Mouse (Mus musculus) adipocyte (in vitro differentiated cells): Measurements from ENCODE around the gene Atoh8.
A peak's percentile ranks its signal among the peaks of the same experiment; 100 is the strongest.

ENCODE experiments used
- DNase-seq: peaks from one replicate; pipeline ENCODE4 v3.0.0-alpha.2; 2016; ENCODE audit warnings: low spot score

The Atoh8 gene

DNA sequence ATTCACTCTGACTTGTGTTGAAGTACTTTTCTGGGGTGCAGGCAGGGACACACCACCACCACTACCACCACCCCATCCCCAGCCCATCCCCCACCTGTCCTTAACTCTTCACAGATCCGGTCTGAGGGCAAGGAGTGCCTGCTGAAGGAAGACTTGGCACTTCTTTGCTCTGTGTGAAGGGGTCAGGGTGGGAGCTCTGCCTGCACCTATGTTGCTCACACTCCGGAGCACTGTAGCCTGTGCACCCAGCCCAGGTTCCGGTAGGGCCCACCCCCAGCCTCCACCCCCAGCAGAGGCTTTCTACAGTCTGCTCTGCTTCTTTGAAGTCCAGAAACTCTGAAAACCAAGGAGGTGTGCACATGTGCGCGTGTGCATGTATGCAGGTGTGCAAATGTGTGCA, 44.8 kb downstream of the Atoh8 start:
- DNase-seq = no peak

GRCm38 (mm10) chr6:72190120-72190519, 45.3 kb downstream of the Atoh8 start:
- no peak for DNase-seq

DNA sequence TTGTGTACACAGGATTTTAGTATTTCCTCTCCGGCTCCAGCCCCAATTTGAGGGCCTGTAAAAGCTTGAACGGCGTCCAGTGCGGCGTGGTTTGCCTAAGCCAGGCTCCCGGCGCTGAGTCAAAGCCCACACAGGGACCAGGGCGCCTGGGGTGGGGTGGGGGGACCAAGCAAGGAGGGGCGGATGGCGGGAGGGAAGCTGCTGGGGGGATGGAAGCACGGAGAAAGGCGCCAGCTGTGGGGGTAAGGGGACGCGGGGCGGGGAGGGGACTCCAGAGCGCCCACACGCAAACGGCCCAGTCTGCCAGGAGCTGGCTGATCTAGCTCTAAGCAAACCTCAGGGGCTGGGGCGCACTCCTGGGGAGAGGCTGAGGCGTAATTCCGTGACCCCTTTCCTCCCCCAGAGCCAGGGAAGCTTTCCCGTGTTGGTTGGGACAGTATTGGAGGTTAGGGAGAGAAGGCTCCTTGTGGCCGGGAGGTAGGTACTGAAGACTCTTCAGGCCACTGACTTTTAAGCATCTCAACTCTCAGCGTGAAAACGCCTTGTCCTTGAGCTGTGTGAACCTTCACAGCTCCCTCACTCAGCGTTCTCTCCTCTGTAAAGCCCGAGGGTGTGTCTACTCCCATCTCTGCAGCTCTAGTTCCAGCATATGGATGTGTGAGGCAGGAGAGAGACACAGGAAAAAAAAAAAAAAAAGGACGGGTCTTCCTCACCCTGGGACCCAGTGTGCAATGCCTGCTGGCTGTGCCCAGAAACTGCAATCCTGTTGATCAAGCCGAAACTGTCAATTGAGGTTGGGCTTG, 46.1 kb downstream of the Atoh8 start:
- peak; percentile 50 for DNase-seq

- DNase-seq = no peak
These were observed 48.6 kb downstream of the Atoh8 start for GRCm38 (mm10) chr6:72186809-72187208.

DNA sequence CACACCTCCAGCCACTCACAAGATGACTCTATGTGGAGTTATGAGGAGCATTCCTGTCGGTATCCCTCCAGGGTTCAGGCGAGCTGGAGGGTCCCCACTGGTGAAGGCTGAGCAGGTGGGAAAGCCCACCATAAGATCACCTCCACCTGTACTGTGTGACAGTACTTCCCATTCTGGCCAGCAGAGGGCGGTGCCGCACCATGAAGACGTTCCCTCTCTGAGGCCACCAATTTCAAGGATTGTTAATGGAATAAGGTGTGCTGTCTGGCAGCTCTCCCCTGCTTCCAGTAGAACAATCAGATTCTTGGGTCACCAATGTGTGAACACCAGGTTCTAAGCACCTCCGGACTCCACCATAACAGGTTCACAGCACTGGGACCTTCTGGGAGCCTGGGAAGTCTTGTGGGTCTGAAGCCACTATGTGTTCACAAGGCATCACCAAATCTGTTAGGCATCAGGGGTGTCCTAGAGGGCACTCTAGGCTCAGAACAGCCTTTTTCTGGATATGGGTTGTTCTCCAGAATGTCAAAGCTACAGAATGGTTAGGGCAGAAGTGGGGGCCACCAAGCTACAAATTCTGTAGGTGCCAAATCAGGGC, 49.4 kb downstream of the Atoh8 start:
- DNase-seq = peak; percentile 79

DNA sequence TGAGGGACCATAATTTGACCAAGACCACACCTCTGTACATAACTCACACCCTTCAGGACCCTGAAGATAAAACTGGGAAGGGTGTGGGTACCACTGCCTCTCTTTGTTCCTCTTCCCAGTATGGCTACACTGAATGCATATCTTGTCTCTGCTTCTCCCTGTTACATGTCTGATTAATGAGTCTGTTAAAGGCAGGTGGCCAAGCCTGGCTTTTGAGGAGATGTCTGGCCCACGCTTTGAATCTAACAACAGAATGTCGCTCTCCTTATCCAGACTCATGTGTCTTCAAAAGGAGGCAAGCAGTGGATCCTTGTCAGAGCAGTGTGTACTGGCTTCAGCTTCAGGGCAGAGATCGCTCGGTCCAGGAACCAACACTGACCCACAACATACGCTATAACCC, 50.8 kb downstream of the Atoh8 start:
- DNase-seq = no peak

- DNase-seq = no peak
These were observed 55.5 kb downstream of the Atoh8 start for GRCm38 (mm10) chr6:72179562-72180502.

DNA sequence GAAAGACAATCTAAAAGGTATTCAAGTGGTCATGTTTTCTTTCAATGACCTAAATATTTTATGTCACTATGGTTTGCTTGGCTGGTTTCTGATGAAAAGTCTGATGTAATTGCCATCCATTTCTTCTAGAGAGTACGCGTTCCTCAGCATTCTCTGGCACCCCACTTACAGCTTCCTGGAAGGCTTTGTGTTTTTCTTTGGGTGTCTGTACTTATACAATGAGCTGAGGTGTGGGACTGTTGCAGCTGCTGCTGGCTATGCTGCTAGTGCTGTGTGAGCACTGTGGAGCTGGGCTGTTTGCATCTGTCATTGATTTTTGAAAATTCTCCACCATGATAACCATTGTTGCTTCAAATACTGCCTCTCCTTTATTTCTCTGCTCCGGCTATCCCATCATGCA, 56.4 kb downstream of the Atoh8 start:
- no peak for DNase-seq

DNA sequence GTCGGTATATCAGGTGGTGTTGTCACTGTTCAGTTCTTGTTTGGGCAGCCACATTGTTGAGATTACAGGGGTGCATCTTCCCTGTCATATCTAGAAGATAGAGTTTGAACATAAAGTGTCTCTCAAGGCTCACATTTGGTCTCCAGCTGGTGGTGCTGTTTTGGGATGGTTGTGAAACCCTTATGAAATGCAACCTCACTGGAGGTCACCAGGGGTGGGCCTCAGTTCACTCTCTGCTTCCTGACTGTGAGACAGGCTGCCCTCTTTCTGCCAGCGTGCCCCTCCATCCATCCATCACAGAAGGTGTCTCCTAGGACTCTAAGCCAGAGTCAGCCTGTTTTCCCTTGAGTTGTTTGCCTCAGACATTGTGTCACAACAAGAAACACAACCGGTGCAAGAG, 58.0 kb downstream of the Atoh8 start:
- no peak for DNase-seq

GRCm38 (mm10) chr6:72176004-72176403, 59.4 kb downstream of the Atoh8 start:
- DNase-seq = no peak

DNA sequence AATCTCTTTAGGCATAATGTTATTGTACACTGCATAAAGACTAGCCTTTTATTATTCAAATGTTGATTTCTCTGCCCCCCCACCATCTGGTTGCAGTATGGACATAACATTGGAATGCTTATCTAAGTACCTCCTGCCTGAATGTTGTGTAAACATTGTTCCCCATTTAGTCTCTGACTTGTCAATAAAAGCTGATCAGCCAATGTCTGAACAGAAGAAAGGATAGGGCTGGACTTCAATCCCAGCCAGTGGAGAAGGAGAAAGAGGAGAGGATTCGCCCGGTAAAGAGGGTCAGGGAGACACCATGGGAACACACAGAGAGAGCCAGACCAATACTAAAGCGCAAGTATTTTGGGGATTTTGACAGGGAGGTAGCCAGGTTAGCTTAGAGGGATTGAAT, 60.0 kb downstream of the Atoh8 start:
- no peak for DNase-seq

DNA sequence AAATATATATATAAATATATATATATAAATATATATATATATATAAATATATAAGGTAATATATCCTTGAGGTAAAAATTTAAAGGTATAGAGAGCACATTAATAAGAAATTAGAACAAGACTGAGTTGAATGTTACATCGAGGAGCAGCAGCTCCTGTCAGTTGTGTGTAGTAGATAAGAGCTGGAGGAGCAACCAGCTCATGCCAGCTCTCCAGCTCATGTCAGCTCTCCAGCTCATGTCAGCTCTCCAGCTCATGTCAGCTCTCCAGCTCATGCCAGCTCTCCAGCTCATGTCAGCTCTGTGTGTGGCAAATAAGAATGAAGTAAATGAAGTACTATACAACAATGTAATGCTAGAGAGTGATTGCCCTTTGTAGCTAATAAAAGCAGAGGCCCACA, 62.0 kb downstream of the Atoh8 start:
- no peak for DNase-seq

DNA sequence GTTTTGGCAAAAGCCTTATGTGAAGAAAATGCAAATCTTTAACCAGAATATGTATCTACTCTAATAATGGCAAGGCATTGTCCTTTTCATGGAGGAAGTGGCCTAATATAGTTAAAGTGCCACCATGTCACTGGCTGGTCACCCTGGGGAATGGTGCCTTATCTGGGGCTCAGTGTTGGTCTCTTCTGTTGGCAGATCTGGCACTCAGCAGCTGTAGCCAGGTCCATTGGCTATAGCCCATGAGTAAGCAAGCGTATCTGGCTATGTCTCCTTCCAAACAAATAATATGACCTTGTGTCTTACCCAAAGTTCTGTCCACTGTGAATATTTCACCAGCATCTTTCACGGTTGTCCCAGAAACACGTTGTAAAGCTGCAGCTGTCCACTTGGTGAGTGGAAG, 64.0 kb downstream of the Atoh8 start:
- DNase-seq = no peak

GRCm38 (mm10) chr6:72165907-72166306, 69.5 kb downstream of the Atoh8 start:
- no peak for DNase-seq

- DNase-seq = peak; percentile 97
These were observed 70.8 kb downstream of the Atoh8 start for GRCm38 (mm10) chr6:72164321-72165275.

DNA sequence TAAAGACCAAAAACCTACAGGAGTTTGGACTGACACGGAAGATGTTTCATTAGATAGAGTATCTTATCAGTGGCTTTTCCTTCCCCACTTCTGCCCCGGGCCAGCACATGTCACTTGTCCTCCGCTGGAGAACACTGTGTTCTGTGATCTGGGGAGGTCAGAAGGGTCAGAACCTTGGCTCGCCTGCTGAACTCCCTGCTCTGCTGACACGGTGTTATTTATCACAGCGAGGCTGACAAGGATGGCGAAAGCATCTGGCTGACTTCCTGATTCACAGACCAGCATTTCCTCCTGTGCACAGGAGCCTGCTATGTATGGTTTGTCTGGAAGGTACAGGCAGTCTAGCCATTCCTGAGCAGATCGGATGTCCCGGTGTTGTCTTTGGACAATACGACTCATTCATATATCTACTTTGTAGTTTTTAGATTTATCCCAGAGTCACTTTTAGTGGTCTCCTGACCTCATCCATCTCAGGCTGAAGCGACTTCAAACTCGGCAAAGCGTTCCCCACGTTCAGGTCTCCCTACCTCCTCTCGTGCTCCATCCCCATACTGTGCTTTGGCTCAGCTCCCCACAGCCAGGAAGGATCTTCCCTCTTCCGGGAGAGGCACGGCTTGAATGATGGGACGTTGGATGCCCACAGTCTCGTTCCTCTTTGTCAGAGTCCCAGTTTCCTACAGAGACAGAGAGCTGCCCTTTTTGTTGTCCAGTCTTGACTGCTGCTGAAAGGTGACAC, 73.1 kb downstream of the Atoh8 start:
- DNase-seq = peak; percentile 48

DNA sequence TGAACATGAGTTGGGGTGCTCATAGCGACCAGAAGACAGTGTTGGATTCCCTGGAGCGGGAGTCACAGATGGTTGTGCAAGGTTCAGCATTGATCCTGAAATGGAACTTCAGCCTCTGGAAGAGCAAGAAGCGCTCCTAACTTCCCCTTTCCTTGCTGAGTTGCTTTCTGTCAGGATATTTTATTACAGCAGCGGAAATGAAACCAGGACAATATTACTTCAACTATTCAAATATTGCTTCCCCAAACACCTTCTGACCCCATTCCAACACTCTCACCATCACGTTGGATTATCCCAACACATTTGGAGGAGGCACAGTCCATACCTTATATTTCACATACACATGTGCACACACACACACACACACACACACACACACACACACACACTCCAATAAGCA, 73.6 kb downstream of the Atoh8 start:
- DNase-seq = no peak

GRCm38 (mm10) chr6:72160991-72161390, 74.4 kb downstream of the Atoh8 start:
- no peak for DNase-seq

DNA sequence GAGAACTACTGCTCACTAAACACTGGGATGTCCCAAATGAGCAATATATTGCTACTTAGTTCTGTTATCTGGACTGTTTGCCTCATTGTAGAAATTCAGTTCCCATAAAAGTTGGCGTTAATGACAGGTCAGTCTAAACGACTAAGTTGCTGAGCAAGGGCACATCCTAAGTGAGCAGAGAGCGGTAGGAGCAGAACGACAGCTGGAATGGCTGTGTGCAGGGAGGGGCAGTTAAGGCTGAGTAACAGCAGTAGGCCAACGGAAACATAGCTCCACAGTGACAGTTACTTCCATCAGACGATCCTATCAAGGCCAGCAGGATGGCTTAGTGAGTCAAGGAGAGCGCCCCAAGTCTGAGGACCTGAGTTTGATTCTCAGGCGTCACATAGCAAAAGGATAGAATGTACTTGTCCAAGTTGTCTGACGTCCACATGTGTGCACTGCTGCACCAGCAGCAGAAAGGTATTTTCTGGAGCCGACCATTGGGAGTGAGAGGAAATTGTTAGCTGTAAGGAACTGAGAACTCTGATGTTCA, 75.4 kb downstream of the Atoh8 start:
- no peak for DNase-seq

DNA sequence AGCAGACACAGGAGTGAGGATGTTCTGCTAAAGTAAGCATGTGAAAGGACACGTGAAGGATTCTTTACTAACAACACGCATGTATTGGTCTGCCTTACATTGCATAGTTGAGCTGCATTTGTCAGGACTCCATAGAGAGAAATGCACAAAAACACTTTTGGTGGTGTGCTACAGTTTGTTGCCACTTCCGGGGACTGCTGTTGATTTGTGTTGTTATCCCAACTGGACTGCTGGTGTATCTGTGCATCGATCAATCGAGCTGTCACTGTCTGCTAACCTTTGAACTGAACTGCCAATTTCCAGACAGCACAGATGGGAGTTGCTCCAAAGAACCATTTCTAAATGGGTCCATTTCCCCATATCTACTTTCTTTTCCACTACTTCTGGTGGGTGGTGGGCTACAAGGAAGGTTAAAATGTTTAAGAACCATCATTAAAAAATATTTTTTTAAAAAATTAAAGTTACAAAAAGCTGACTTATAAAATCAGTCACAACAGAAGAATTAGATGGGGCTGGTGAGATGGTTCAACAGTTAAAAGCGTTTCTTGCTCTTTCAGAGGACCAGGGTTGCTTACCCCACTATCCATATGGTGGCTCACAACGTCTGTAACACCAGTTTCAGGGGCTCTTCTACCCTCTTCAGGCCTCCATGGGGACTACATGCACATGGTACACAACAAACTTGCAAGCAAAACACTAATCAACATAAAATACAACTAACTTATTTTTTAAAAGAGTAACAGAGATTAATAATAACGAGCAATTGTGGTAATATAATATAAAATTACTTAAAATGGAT, 76.2 kb downstream of the Atoh8 start:
- DNase-seq = no peak
